Mouse (Mus musculus): ENCODE results near the gene Tmem185b. TPM values are rescaled to one million over a fixed set of nuclear protein-coding genes. Genes with fewer than 3 reads are reported as not detected.

The Tmem185b gene
- total RNA-seq, 2 experiments from 2014 or later: 5.4 to 7.7 TPM

DNA sequence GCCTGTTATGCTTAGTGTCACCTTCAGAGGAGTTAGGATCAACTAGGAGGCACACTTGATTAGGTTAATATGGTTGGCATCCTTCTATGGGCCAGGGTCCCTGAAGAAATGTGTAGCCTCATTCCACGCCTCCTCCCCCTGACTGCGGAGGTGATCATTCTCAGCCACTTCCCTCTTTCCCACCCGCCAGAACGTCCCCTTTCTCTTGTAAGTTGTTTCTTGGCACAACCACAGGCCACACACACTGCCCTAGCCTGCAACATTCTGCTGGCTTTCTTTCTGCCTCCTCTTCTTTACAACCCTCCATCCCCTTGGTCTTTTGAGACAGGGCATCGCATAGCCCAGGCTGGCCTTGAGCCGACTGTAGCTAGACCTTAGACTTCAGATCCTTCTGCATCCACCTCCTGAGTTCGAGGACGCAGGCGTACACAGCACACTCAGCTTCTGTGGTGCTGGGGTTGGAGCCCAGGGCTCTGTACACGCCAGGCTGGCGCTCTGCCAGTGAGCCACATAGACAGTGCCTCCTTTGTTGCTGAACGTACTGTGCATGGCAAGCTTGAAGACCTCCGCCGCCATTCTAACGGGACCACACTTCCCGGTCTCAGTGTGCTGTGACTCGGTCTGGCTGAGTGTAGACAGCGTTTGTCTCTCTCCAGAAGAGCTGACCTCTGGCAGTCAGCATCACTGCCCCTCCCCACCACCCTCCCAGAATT lies 7.3 kb downstream of the Tmem185b start:
- ATAC-seq (replicated peaks; ENCODE audit: low FRiP score, low TSS enrichment, poor library complexity, severe bottlenecking): no peak

DNA sequence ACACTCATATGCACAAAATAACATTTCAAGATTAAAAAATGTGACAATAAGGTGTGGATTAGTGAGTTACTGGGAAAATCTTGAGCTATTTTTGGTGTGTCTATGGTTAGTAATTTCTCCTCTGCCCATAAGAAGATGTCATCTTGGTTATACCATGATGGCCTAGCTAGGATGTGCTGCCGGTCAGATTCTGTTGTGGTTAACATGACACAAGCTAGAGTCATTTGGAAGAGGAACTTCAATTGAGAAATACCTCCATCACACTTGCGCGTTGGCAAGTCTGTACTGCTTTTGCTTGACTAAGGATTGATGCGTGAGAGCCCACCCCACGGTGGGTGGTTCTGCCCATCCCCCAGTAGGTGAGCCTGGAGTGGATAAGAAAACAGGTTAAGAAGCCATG lies 8.4 kb downstream of the Tmem185b start:
- ATAC-seq (replicated peaks; ENCODE audit: low FRiP score, low TSS enrichment, poor library complexity, severe bottlenecking): no peak

DNA sequence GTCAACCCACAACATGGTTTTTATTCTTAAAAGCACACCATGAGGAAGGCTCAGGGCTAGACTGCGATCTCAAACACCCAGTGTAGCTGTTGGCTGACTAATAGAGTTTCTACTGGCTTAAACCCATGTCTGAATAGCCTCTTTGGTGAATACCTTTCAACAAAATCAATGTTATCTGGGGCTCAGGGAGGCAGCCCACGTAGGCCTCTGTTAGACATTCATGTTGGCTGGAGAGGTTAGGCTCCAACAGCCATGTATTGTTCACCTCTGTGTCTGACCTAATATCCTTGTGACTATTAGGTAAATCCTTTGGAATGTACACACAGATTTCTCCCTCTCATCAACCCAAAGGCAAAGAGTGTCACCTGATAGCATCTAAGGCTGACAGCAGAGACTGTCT lies 10.2 kb downstream of the Tmem185b start:
- ATAC-seq (replicated peaks; ENCODE audit: low FRiP score, low TSS enrichment, poor library complexity, severe bottlenecking): no peak

DNA sequence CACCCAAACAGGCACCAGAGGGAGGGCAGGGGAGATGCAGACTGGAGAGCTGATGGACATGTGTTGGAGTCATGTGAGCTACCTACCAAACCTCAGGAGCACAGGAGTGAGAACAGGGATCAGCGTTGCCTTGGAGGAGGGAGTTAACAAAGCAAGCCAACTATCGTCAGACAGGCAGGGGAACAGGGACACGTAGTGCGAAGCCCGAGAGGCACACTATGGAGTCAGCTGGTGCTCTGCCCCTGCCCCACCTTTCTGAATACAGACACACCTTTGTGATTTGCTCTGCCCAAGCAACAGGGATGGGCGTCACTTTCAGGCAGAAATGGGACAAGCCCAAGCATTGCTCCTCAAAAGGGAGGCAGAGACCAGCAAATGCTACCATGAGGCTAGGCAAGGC lies 11.7 kb downstream of the Tmem185b start:
- ATAC-seq (replicated peaks; ENCODE audit: low FRiP score, low TSS enrichment, poor library complexity, severe bottlenecking): no peak

DNA sequence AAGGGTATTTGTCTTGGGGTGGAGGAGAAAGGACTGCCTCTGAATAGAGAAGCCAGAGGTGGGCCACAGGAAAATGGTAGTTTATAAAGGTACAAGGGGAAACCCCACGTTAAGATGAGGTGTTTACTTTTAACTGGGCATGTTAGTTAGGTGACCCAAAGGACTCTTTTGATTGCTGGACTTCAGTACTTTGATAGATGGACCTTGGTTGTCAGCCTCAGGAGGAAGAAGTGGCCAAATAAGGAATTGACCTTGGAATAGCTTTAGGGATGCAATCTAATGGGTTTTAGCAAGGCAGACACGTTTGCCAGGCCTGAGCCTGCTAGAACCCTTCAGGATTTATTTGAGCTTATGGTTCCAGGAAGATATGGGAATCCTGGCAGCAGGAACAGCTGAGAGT lies 13.3 kb downstream of the Tmem185b start:
- no peak for ATAC-seq (replicated peaks; ENCODE audit: low FRiP score, low TSS enrichment, poor library complexity, severe bottlenecking)

DNA sequence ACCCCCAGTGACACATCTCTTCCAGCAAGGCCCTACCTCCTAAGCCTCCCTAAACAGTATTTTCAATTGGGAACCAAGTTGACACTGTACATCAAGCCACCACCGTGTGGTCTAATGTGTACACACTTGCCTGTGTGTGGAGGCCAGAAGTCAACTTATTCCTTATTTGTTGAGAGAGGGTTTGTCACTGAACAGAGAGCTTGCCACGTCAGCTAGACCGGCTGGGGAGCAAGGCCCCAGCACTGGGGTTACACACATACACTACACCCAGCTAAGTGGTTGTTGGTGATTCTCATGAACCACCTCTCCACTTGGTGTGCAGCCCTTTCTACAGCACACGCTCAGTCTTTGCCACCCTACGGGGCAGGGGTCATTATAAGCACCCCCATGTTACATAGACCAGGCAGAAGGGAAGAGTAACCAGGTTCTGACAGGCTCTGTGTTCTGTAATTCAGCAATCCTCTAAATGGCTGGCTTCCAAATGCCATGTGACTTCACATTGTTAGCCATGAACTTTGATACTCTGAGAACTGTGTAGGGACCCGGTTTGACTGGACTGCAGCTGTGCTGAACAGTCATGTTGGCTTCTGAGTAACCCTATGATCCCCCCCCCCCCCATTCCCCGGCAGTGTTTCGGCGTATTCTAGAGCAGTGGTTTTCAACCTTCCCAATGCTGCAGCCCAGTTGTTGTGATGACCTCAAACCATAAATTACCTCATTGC lies 15.0 kb downstream of the Tmem185b start:
- ATAC-seq (replicated peaks; ENCODE audit: low FRiP score, low TSS enrichment, poor library complexity, severe bottlenecking): no peak

DNA sequence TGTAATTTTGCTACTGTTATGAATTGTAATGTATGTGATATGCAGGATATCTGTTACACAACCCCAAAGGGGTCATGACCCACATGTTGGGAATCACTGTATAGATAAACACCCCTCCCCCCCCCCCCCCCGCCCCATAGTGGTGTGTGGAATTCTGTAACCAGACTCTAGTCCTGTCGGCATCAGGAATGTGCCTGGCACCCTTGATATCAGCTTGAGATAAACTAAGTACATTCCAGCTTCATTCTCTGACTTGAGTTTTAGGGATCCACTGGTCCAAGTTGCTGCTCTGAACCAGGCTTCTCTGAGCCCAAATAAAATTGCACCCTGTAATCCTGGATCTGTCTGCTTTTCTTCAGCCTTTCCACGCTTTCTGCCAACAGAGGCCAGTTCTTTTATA lies 15.6 kb downstream of the Tmem185b start:
- no peak for ATAC-seq (replicated peaks; ENCODE audit: low FRiP score, low TSS enrichment, poor library complexity, severe bottlenecking)

DNA sequence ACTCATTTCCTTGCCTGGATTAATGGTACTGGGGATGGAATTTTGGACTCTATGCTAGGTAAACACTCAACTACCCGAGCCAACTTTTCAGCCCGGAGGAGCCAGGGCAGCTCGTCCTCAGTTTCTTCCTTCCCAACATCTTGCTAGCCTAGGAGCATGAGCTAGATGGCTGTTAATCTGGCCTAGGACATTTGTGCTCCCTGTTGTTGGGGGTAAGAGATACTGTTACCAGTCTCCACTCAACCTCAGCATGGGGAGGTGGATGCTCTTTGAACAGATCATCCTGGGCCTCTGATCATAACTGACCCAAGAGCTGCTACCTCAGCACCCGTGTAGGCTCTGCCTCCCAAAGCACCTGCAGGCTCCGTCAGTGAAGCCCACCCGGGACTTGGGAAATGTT lies 17.4 kb downstream of the Tmem185b start:
- no peak for ATAC-seq (replicated peaks; ENCODE audit: low FRiP score, low TSS enrichment, poor library complexity, severe bottlenecking)

DNA sequence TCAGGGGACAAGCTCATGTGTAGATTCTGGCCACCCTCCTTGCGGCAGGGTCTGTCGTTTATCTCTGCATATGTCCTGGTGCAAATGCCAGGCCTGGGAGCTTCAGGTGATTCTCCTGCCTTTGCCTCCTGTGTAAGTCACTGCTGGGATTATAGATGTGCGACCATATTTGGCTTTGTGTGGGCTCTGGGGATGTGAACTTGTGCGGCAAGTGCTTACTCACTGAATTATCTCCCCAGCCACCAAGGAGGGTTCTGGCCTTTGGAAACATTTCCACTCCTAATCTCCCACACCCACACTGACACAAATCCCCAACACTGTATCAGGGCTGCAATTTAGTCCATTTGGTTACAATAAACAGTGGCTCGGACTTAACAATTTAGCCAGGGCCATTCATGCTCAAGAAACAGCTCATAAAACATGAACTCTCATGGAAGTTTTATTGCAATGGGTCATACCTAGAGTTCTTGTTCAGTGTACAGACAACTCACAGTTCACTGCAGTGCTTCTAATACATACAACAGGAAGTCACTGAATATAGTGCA lies 18.7 kb downstream of the Tmem185b start:
- no peak for ATAC-seq (replicated peaks; ENCODE audit: low FRiP score, low TSS enrichment, poor library complexity, severe bottlenecking)

DNA sequence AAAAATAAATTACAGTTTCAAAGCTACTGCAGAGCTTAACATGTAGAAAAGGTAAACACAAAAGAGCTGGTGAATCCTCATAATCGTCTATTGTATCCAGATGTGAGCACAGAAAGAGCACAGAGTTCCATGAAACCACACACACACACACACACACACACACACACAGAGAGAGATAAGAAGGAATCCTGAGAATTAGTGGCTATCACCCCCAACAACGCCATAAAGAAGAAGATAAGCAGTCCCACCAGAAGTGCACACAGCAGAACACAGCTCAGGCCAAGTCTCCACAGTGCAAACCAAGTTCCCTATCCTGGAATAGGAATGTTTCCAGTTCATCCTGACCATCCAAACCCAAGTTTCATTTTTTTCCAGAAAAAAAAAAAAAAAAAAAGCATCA lies 19.2 kb downstream of the Tmem185b start:
- ATAC-seq (replicated peaks; ENCODE audit: low FRiP score, low TSS enrichment, poor library complexity, severe bottlenecking): no peak

DNA sequence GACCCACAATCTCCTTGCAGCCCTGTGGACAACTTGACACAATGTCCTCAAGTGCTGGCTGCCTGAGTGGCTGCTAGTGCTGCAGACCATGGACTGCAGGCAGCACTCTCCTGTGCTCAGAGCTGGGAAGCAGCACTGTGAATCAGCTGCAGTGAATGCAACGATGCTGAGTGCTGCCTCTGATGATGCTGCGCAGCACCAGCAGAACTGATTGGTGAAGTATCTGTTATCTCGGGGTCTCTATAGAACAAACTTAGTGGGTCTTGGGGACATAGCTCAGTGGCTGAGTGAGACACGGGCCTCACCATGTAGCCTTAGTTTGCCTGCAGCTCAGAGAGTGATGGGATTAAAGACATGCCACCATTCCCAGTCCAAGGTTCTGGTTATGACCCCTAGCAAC lies 19.7 kb downstream of the Tmem185b start:
- ATAC-seq (replicated peaks; ENCODE audit: low FRiP score, low TSS enrichment, poor library complexity, severe bottlenecking): no peak

DNA sequence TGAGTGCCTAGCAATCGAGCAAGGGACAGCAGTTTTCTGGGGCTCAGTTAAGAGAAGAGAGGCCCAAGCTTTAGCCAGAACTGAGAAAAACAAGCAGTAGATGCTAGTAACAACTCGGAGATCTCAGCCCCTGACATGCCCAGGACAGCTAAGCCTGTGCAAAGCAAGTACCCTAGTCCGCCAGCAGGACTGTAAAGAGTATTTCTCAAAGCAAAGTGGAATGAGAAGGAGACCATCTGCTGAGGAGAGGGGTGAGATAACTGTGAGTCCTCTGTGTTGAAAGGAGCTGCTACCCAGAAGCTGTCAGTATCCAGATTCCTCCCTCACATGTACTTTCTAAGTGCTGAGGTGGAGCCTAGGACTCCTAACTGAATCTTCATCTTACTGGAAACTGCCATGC lies 20.5 kb downstream of the Tmem185b start:
- no peak for ATAC-seq (replicated peaks; ENCODE audit: low FRiP score, low TSS enrichment, poor library complexity, severe bottlenecking)

DNA sequence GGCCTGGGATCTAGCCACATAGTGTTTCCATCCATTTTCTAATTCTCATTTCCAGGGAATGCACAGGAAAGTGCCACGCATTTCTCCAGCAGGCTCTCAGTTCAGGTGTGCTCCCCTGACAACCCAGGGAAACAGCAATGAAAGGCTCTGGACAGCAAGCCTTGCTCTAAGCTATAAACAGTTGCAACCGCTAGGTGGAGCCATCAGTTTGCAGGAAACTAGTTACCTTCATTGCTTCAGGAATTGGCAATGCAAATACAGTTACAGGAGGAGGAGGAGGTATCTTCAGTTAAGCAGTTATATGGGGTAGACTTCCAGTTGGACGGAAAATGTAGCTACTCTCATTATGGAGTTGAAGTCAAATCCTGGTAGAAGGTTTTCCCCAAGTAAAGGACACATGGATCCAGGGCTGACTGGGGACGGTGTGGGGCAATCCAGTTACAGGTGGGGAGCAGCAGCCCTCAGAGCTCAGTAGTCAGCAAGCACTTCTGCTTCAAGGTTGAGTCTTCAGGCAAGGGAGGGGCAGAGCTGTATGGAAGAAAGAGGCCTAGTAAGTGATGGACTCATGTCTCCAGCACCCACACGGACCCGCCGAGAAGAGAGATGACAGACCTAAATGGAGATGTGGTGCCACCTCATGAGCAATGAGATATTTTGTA lies 22.8 kb downstream of the Tmem185b start:
- ATAC-seq (replicated peaks; ENCODE audit: low FRiP score, low TSS enrichment, poor library complexity, severe bottlenecking): peak; percentile 87

DNA sequence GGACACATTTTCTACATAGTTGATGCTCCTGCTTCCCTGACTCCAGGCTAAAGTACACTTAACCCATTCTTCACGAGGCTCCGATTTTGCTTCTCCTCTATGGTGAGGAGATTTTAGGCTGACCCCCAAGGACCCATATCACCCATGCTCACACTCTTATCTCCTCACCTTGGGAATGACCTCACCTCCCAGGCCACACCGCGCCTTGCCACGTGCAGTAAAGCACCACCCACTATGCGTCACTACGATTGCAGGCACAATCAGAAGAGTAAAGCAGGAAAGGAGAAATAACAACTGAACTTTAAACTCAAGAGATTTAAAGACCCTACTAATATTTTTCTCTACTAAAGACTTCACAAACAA lies 23.3 kb downstream of the Tmem185b start:
- no peak for ATAC-seq (replicated peaks; ENCODE audit: low FRiP score, low TSS enrichment, poor library complexity, severe bottlenecking)

DNA sequence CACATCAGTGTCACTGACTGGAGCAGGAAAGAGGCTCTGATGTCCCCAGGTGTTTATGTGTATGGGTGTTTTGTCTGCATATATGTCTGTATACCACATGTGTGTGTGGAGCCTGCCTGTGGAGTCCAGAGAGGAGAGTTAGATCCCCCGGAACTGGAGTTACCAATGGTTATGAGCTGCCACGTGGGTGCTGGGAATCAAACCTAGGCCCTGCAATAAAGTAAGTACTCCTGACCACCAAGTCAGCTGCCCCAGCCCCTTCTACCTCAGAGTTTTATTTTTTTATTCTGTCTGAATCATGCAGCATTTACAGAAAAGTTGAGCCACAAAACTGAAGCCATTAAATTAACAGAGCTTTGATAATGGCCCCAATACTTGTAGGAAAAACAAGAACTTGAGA lies 24.1 kb downstream of the Tmem185b start:
- ATAC-seq (replicated peaks; ENCODE audit: low FRiP score, low TSS enrichment, poor library complexity, severe bottlenecking): no peak

DNA sequence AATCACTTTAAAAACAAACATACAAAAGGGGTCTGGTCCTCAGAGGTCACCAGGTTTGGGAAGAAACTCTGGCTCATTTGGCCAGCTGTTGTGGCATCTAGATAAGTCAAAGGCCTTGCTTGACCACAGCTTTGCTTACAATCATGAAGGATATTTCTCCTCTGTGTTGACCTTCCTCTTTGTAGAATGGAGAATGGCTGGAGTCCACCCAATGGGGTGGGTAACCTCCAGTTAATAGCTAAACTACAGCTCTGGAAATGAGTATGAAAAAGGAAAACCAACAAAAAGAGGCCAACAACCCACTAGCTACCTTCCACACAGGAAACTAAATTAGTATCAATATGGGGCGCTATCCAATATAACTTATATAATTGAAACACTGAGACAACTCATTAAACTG lies 25.7 kb downstream of the Tmem185b start:
- ATAC-seq (replicated peaks; ENCODE audit: low FRiP score, low TSS enrichment, poor library complexity, severe bottlenecking): no peak

DNA sequence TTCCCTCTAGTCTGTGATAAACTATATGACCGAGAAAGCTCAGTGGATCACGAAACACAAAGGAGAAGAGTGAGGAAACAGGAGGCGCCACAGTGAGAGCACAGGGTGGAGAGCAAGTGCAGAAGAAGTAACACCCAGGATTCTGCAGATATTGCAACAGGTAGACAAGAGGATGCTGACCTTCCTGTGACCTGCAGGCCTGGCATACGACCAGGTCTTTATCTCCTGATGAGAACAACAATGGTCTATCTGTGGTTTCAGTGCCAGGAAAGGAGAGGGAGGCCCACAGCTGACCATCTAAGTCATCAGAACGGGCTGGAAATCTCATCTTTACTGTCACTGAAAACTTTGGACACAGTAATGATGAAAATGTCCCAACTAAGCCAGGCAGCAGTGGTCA lies 29.7 kb downstream of the Tmem185b start:
- ATAC-seq (replicated peaks; ENCODE audit: low FRiP score, low TSS enrichment, poor library complexity, severe bottlenecking): no peak

DNA sequence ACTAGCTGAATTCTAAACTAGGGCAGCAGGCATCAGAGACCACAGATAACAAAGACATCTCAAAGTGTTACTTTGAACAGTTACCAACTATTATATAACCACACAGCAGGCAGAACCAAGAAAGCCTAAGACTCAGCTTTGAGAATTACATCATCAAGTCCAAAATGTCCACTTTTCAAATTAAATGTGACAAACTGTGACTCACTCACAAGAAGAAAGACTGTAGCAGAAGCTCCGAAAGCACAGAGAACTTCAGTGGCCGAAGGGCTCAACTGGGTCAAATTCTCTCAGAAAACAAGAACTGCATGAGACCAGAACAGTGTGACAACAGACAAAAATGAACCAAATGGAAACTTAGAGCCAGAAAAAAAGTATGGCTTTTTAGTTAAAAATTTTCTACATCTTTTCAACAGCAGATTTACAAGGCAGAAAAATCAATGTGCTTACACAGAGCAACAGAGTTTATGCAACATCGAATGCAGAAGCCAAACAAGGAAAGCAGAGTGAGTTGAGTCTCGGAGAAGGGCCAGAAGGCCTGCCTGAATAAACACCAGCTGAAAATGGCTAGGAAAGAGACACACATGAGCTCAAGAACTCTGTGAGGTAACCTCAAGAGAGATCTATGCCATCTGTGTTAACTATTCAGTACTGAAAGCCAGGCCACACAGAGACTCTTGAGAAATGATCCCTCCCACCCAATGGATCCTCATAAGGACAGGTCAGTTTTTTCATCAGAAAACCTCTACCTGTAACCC lies 31.9 kb downstream of the Tmem185b start:
- no peak for ATAC-seq (replicated peaks; ENCODE audit: low FRiP score, low TSS enrichment, poor library complexity, severe bottlenecking)

DNA sequence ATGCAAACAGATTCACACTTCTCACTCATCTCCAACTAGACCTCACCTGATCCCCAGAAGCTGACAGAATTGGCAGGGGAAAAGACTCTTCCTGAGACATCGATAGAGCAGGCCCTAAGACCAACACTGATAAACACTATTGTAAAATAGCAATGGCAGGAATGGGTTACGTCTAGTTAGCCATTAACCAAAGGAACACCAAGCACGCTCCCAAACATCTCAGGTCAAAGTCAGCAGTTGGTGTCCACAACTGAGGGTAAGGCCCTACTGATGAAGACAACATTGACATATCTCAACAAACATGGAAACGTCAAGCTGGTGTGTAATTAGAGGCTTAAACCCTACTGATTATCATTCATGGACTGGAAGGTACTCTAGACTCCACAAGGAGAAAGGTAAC lies 39.6 kb downstream of the Tmem185b start:
- ATAC-seq (replicated peaks; ENCODE audit: low FRiP score, low TSS enrichment, poor library complexity, severe bottlenecking): no peak

DNA sequence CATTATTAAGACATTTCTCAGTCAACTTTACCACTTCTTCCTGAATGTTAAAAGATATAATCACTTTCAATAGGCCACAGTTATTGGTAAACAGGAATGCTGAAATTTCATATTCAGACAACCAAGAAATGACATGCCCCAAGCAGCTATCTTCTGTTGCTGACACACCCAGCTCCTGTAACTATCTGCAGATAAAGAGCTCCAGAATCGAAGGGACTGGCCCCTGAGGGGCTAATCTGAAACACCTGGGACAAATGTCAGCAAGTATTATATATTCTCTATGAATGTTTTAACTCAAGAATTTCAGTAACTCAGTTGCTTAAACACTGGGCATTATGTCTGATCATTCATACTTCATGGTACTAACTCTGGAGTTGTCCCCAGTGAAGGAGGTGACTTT lies 44.2 kb downstream of the Tmem185b start:
- ATAC-seq (replicated peaks; ENCODE audit: low FRiP score, low TSS enrichment, poor library complexity, severe bottlenecking): peak; percentile 52; the same call in 1 of the 2 replicates

Data from megakaryocyte-erythroid progenitor cell, adult 5-6 weeks (primary cell).